Mouse (Mus musculus): ENCODE measurements around the gene Lmo4.

GRCm38 (mm10) chr3:144171749-144172148, 33.3 kb downstream of the Lmo4 start:
- no peak for TF ChIP-seq POLR2A (IDR thresholded peaks at IDR 0.05; ENCODE audit: borderline replicate concordance, low read depth, low read length)
- TF ChIP-seq CTCF (IDR thresholded peaks at IDR 0.05; ENCODE audit: low read depth, low read length), result no peak
